Comparison of ENCODE assay signal across 8 mouse cellular contexts in genomic region chr17:46857903-46858748, GRCm38 (mm10). TPM values are rescaled to one million over a fixed set of nuclear protein-coding genes. Genes with fewer than 3 reads are reported as not detected.
DNase-seq lines count a peak whose midpoint lies in the region; ATAC-seq and TF ChIP-seq lines count a peak whose summit lies in the region.

Gene Bicral (minus strand): TSS chr17:46858482.

- TF ChIP-seq CTCF in olfactory bulb, adult 2 months (IDR thresholded peaks at IDR 0.05; ENCODE audit: insufficient read depth, low read depth, low read length), result no peak

- peak within 1 kb of the TSS; percentile 59 for H3K4me2 ChIP-seq in forebrain, embryonic 15.5 days (replicated peaks)
- peak within 1 kb of the TSS; percentile 62 for H3K4me2 ChIP-seq in lung, embryonic 15.5 days

- in situ Hi-C loops in ES-E14 (cut with MboI; ENCODE audit: low sequenced_read_pairs in 2 of 2, unreplicated experiment in 2 of 2), result no loop called here

- peak within 1 kb of the TSS; percentile 86 for H3K9ac ChIP-seq in ES-E14 (ENCODE audit: insufficient read depth, low read depth, low read length, poor library complexity, severe bottlenecking)
- H3K9ac ChIP-seq in forebrain, embryonic 15.5 days (replicated peaks), result peak within 1 kb of the TSS; percentile 100
- peak within 1 kb of the TSS; percentile 100 for H3K9ac ChIP-seq in lung, embryonic 15.5 days

- peak; percentile 61 for ATAC-seq in forebrain, embryonic 15.5 days (replicated peaks)
- ATAC-seq in lung, embryonic 15.5 days (ENCODE audit: borderline replicate concordance, extremely low read depth, low FRiP score, low TSS enrichment), result peak; percentile 77

- peaks cover 2 to 13% of the 10 kb centered on the region in 2 experiments; a peak in 3 of 4 replicates for H3K4me1 ChIP-seq in ES-E14 (ENCODE audit: control insufficient read depth in 2 of 2, insufficient read depth in 2 of 2, low read length in 2 of 2, poor library complexity in 1 of 2)
- H3K4me1 ChIP-seq in forebrain, embryonic 15.5 days, result peaks cover 47% of the 10 kb centered on the region
- peaks cover 25% of the 10 kb centered on the region for H3K4me1 ChIP-seq in lung, embryonic 15.5 days
- peaks cover 11% of the 10 kb centered on the region for H3K4me1 ChIP-seq in olfactory bulb, adult 2 months (ENCODE audit: control insufficient read depth, insufficient read depth, low read length)

- H3K27me3 ChIP-seq in forebrain, embryonic 15.5 days, result no peaks in the 10 kb centered on the region
- H3K27me3 ChIP-seq in lung, embryonic 15.5 days, result no peaks in the 10 kb centered on the region

- no peaks in the 10 kb centered on the region for H3K9me3 ChIP-seq in ES-E14 (ENCODE audit: control insufficient read depth, insufficient read depth, low read depth, low read length)
- H3K9me3 ChIP-seq in forebrain, embryonic 15.5 days, result no peaks in the 10 kb centered on the region
- H3K9me3 ChIP-seq in lung, embryonic 15.5 days, result no peaks in the 10 kb centered on the region

- peak within 1 kb of the TSS; percentile 97 for H3K27ac ChIP-seq in ES-E14 (ENCODE audit: insufficient read depth, low read depth, low read length, poor library complexity, severe bottlenecking)
- H3K27ac ChIP-seq in forebrain, embryonic 15.5 days (replicated peaks), result peak within 1 kb of the TSS; percentile 100
- H3K27ac ChIP-seq in lung, embryonic 15.5 days, result peak within 1 kb of the TSS; percentile 100
- peak within 1 kb of the TSS; percentile 99 for H3K27ac ChIP-seq in olfactory bulb, adult 2 months (ENCODE audit: insufficient read depth, low read depth, low read length)

- no peak for TF ChIP-seq POLR2A in olfactory bulb, adult 2 months (IDR thresholded peaks at IDR 0.05; ENCODE audit: insufficient read depth, low read depth, low read length)

- H3K4me3 ChIP-seq in ES-E14 (ENCODE audit: insufficient read depth in 1 of 2, low read depth in 1 of 2, low read length in 2 of 2, poor library complexity in 1 of 2, severe bottlenecking in 1 of 2), result peak within 1 kb of the TSS; percentile 77 to 94
- peak within 1 kb of the TSS; percentile 95 for H3K4me3 ChIP-seq in forebrain, embryonic 15.5 days
- peak within 1 kb of the TSS; percentile 93 for H3K4me3 ChIP-seq in lung, embryonic 15.5 days
- H3K4me3 ChIP-seq in olfactory bulb, adult 2 months (ENCODE audit: insufficient read depth, low read depth, low read length), result peak within 1 kb of the TSS; percentile 93

- intact Hi-C loops in heart, postnatal 14 days (cut with DNase I), result loop anchor here (1.0 to 5.0 kb wide), 2 partner anchors 32 to 76 kb away; partner anchors contain the start of genes Rpl7l1 and Tbcc

- WGBS in forebrain, embryonic 15.5 days, result 0% methylated on average over 53 of the region's 65 CpGs
- under 1% methylated on average over 62 of the region's 65 CpGs for WGBS in lung, embryonic 15.5 days
- 3% methylated on average over 65 of the region's 65 CpGs for WGBS in olfactory bulb, adult 2 months

- no peaks in the 10 kb centered on the region for H3K36me3 ChIP-seq in ES-E14 (ENCODE audit: control insufficient read depth, insufficient read depth, low read length, poor library complexity, severe bottlenecking)
- peaks cover 3% of the 10 kb centered on the region; the same call in 1 of the 2 replicates for H3K36me3 ChIP-seq in forebrain, embryonic 15.5 days
- no peaks in the 10 kb centered on the region for H3K36me3 ChIP-seq in lung, embryonic 15.5 days

- no peak for DNase-seq in ES-E14 (ENCODE audit: low read depth, low spot score)
- peak; percentile 31 for DNase-seq in c-Kit-negative CD71-positive TER-119-positive erythroid progenitor cells, embryonic 14.5 days (ENCODE audit: low read depth, low spot score)
- DNase-seq in heart, postnatal 14 days, result peak; percentile 82 to 83
- DNase-seq in layer of hippocampus, adult 18-20 months (ENCODE audit: low spot score in 2 of 2), result peak; percentile 39 to 69
- peak; percentile 35 to 53 for DNase-seq in thymus, adult 18-20 months

TF ChIP-seq in ES-E14, 5 proteins besides CTCF, POLR2A, EP300 and RAD21:
- TF ChIP-seq ZNF384 (IDR thresholded peaks at IDR 0.05; ENCODE audit: low read depth, low read length), result peak; percentile 79
- TF ChIP-seq HCFC1 (IDR thresholded peaks at IDR 0.05; ENCODE audit: borderline replicate concordance, insufficient read depth, low read length), result 0 out of 2 replicates have a peak, but pooled peaks have one; percentile 9
- TF ChIP-seq ZC3H11A (IDR thresholded peaks at IDR 0.05; ENCODE audit: borderline replicate concordance, low read depth, low read length), result no peak
- no peak for TF ChIP-seq CHD2 (IDR thresholded peaks at IDR 0.05; ENCODE audit: low read depth, low read length)
- no peak for TF ChIP-seq MAFK (IDR thresholded peaks at IDR 0.05; ENCODE audit: insufficient read depth, low read depth, low read length)

RNA-seq across cellular contexts. Expression of gene Bicral, which starts in this region (rescaled TPM):
- 20.2 and 27.1 TPM in 2 replicates for total RNA-seq in ES-E14 (2012; rRNA removed)
- 8.9 and 9.2 TPM in 2 replicates for polyA plus RNA-seq in forebrain, embryonic 15.5 days (2015; fragmentation: Nextera tagmentation; extraction: Ambion mirVana)
- 10 to 100 TPM; 13.1 to 15.4 TPM for total RNA-seq in heart, postnatal 14 days (2021)
- 10 to 100 TPM; 61.5 to 65.7 TPM for total RNA-seq in layer of hippocampus, adult 18-20 months (2021)
- polyA plus RNA-seq in lung, embryonic 15.5 days (2015; fragmentation: Nextera tagmentation; extraction: Ambion mirVana), result 3.5 and 4.0 TPM in 2 replicates
- polyA plus RNA-seq in olfactory bulb, adult 2 months (2012; ENCODE audit: insufficient read depth, insufficient read length, low replicate concordance, missing spikeins), result not detected in 2 replicates
